Mouse (Mus musculus) CH12.LX (cell line): ENCODE measurements around the gene Mlph. TPM values are rescaled to one million over a fixed set of nuclear protein-coding genes. Genes with fewer than 3 reads are reported as not detected.

Source experiments
- DNase-seq: peaks from one replicate; pipeline ENCODE4 v3.0.0-alpha.2; 2013; ENCODE audit errors: extremely low read depth
- H3K27ac ChIP-seq: 2 replicates; pipeline ENCODE4 v1.5.1; 2012; ENCODE audit warnings: low read depth, mild to moderate bottlenecking, control low read depth, moderate library complexity; ENCODE audit not compliant: insufficient read depth
- H3K27me3 ChIP-seq: replicated peaks from 2 replicates; pipeline ENCODE3; 2012; ENCODE audit warnings: inconsistent platforms
- H3K36me3 ChIP-seq, 2 experiments: replicated peaks in 1 of 2; 2 replicates each; pipeline versions ENCODE3 to v1.6.1; 2012; ENCODE audit warnings: inconsistent platforms in 1 of 2, low read length in 1 of 2, mild to moderate bottlenecking in 1 of 2, mixed read lengths in 1 of 2, moderate library complexity in 1 of 2; ENCODE audit not compliant: control insufficient read depth in 1 of 2, insufficient read depth in 1 of 2
- H3K4me1 ChIP-seq, 2 experiments: 2 replicates each; pipeline ENCODE4 v1.6.1; 2012; ENCODE audit warnings: inconsistent platforms in 1 of 2, moderate library complexity in 1 of 2; ENCODE audit not compliant: insufficient read depth in 2 of 2, control insufficient read depth in 1 of 2
- H3K4me2 ChIP-seq: 2 replicates; pipeline ENCODE4 v1.6.1; 2012; ENCODE audit warnings: low read depth, mild to moderate bottlenecking, control low read depth; ENCODE audit not compliant: poor library complexity, insufficient read depth, severe bottlenecking
- H3K4me3 ChIP-seq, 3 experiments: fragments of 150-350 bp in 1 of 3; sonication (generic) in 1 of 3; replicated peaks in 1 of 3; 2 replicates each; pipeline versions ENCODE3 to v1.5.1; 2011 to 2012; ENCODE audit warnings: low read depth in 2 of 3, low read length in 2 of 3, mild to moderate bottlenecking in 2 of 3, moderate library complexity in 2 of 3, control low read depth in 1 of 3, improper control_type of control experiment in 1 of 3, inconsistent platforms in 1 of 3, mixed read lengths in 1 of 3; ENCODE audit not compliant: poor library complexity in 1 of 3
- H3K79me2 ChIP-seq: replicated peaks from 2 replicates; pipeline ENCODE4 v1.6.1; 2012; ENCODE audit warnings: mild to moderate bottlenecking, moderate library complexity; ENCODE audit not compliant: control insufficient read depth, poor library complexity, insufficient read depth, severe bottlenecking; ENCODE audit errors: extremely low read depth
- H3K9ac ChIP-seq: 2 replicates; pipeline ENCODE4 v1.6.1; 2012; ENCODE audit warnings: low read depth, mild to moderate bottlenecking, control low read depth, moderate library complexity; ENCODE audit not compliant: insufficient read depth
- H3K9me3 ChIP-seq: replicated peaks from 2 replicates; pipeline ENCODE3; 2012; ENCODE audit warnings: low read length, inconsistent platforms, mixed read lengths
- BHLHE40 ChIP-seq: IDR thresholded peaks from 2 replicates; pipeline ENCODE4 v1.6.1; 2011; ENCODE audit warnings: mild to moderate bottlenecking, low read depth, low read length, improper control_type of control experiment
- CHD1 ChIP-seq: IDR thresholded peaks from 2 replicates; pipeline ENCODE4 v1.6.1; 2012; ENCODE audit warnings: low read depth, low read length, improper control_type of control experiment, inconsistent platforms
- CHD2 ChIP-seq: IDR thresholded peaks from 2 replicates; pipeline ENCODE4 v1.6.1; 2011; ENCODE audit warnings: low read length, improper control_type of control experiment
- CTCF ChIP-seq, 2 experiments: IDR thresholded peaks in 1 of 2; conservative IDR thresholded peaks in 1 of 2; 2 replicates each; pipeline ENCODE4 v1.5.1; 2011 to 2012; ENCODE audit warnings: low read depth in 2 of 2, low read length in 2 of 2, improper control_type of control experiment in 1 of 2, inconsistent platforms in 1 of 2, mild to moderate bottlenecking in 1 of 2, moderate library complexity in 1 of 2
- EP300 ChIP-seq: IDR thresholded peaks from 2 replicates; pipeline ENCODE4 v1.6.1; 2011; ENCODE audit warnings: low read length, improper control_type of control experiment
- ETS1 ChIP-seq: conservative IDR thresholded peaks from 2 replicates; pipeline ENCODE4 v1.6.1; 2012; ENCODE audit warnings: low read depth, mild to moderate bottlenecking, inconsistent platforms, low read length, improper control_type of control experiment, moderate library complexity
- HCFC1 ChIP-seq: IDR thresholded peaks from 2 replicates; pipeline ENCODE4 v1.6.1; 2012; ENCODE audit warnings: low read depth, mild to moderate bottlenecking, inconsistent platforms, low read length, improper control_type of control experiment
- KAT2A ChIP-seq: IDR thresholded peaks from 2 replicates; pipeline ENCODE4 v1.6.1; 2012; ENCODE audit warnings: low read length, improper control_type of control experiment, inconsistent platforms; ENCODE audit not compliant: insufficient replicate concordance
- MAX ChIP-seq: IDR thresholded peaks from 2 replicates; pipeline ENCODE4 v1.6.1; 2011; ENCODE audit warnings: low read length, improper control_type of control experiment
- MXI1 ChIP-seq: IDR thresholded peaks from 2 replicates; pipeline ENCODE4 v1.6.1; 2011; ENCODE audit warnings: mild to moderate bottlenecking, low read depth, low read length, improper control_type of control experiment
- NELFE ChIP-seq: IDR thresholded peaks from 2 replicates; pipeline ENCODE4 v1.6.1; 2011; ENCODE audit warnings: low read depth, low read length, improper control_type of control experiment
- RAD21 ChIP-seq: IDR thresholded peaks from 2 replicates; pipeline ENCODE4 v1.6.1; 2011; ENCODE audit warnings: low read depth, mild to moderate bottlenecking, low read length, improper control_type of control experiment, moderate library complexity
- RCOR1 ChIP-seq: conservative IDR thresholded peaks from 2 replicates; pipeline ENCODE4 v1.6.1; 2012; ENCODE audit warnings: low read depth, mild to moderate bottlenecking, inconsistent platforms, low read length, improper control_type of control experiment
- SIN3A ChIP-seq: IDR thresholded peaks from 2 replicates; pipeline ENCODE4 v1.6.1; 2012; ENCODE audit warnings: low read length, improper control_type of control experiment, inconsistent platforms
- SMC3 ChIP-seq: IDR thresholded peaks from 2 replicates; pipeline ENCODE4 v1.6.1; 2011; ENCODE audit warnings: low read depth, low read length, improper control_type of control experiment
- TCF12 ChIP-seq: IDR thresholded peaks from 2 replicates; pipeline ENCODE4 v1.6.1; 2014; ENCODE audit warnings: low read depth, mild to moderate bottlenecking, inconsistent platforms, low read length, improper control_type of control experiment
- UBTF ChIP-seq: IDR thresholded peaks from 2 replicates; pipeline ENCODE4 v1.6.1; 2012; ENCODE audit warnings: low read depth, mild to moderate bottlenecking, inconsistent platforms, low read length, improper control_type of control experiment, moderate library complexity
- USF1 ChIP-seq: IDR thresholded peaks from 2 replicates; pipeline ENCODE4 v1.6.1; 2014; ENCODE audit warnings: low read depth, mild to moderate bottlenecking, inconsistent platforms, low read length, improper control_type of control experiment
- USF2 ChIP-seq: conservative IDR thresholded peaks from 2 replicates; pipeline ENCODE4 v1.6.1; 2011; ENCODE audit warnings: low read depth, low read length, improper control_type of control experiment
- ZMIZ1 ChIP-seq: IDR thresholded peaks from 2 replicates; pipeline ENCODE4 v1.6.1; 2012; ENCODE audit warnings: low read depth, mild to moderate bottlenecking, inconsistent platforms, low read length, improper control_type of control experiment
- ZNF384 ChIP-seq: IDR thresholded peaks from 2 replicates; pipeline ENCODE4 v1.6.1; 2012; ENCODE audit warnings: low read depth, low read length, improper control_type of control experiment, inconsistent platforms
- dilution Hi-C: fragments of 300-500 bp; cut with MboI; formaldehyde crosslinking; loops from 2 replicates; pipeline ENCODE4 v1.14.3; 2020; ENCODE audit warnings: low sequenced_read_pairs; ENCODE audit not compliant: extremely low pct_unique_long_range_greater_than_20kb, extremely low pct_ligation_motif_present
- in situ Hi-C: fragments of 300-500 bp; cut with MboI; formaldehyde crosslinking; loops from 3 replicates; pipeline ENCODE4 v1.14.3; 2019; ENCODE audit warnings: low sequenced_read_pairs, low pct_ligation_motif_present, low pct_unique_long_range_greater_than_20kb, mixed read lengths
- polyA plus RNA-seq: library from polyadenylated mRNA; unstranded; fragments of >175 nt; gene quantifications from 2 replicates; pipeline ENCODE4 v1.2.1, GENCODE M21; 2012; ENCODE audit warnings: low read depth; ENCODE audit not compliant: insufficient read length
- total RNA-seq, 2 experiments: library from RNA; depleted of rRNA; stranded (reverse); fragments of 300-350 nt in 1 of 2; fragments of >200 nt in 1 of 2; gene quantifications; 2 replicates each; pipeline ENCODE4 v1.2.3; 2012 to 2014

Gene Mlph
- total and polyA plus RNA-seq, 3 experiments = not detected

DNA sequence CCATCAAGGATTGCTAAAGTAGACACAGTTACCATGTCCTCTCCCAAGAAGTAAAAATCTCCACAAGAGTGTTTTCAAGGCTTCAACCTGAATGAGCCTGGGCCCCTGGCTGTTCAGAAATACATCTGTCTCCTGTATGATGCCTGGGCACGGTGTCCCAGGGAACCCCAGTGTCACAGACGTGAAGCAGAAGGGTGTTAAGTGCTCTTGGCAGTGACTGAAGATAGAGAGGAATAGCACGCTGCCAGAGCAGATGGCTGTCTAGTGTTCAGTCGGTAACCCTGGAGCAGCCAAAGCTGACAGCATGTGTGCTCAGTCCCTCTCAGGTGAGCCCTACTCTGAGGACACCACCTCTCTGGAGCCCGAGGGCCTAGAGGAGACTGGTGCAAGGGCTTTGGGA lies 18.1 kb downstream of the Mlph start:
- Histone ChIP-seq H3K27ac (no peak overlapping the region), H3K4me3 (no peak overlapping the region), H3K4me1 (0 out of 4 replicates have a peak, but pooled peaks cover 0 to 2% of the 10 kb centered on the region in 2 experiments), H3K36me3 (no peaks in the 10 kb centered on the region), H3K79me2 (no peaks in the 10 kb centered on the region), H3K4me2 (no peak overlapping the region), H3K27me3 (peaks cover 78% of the 10 kb centered on the region), H3K9me3 (peaks cover 7% of the 10 kb centered on the region), H3K9ac (no peak overlapping the region)
- DNase-seq = no peak
- TF ChIP-seq TCF12 = no peak
- no peak for TF ChIP-seq ETS1
- TF ChIP-seq MXI1 = no peak
- no peak for TF ChIP-seq ZMIZ1
- no peak for TF ChIP-seq KAT2A
- TF ChIP-seq CTCF (conservative IDR thresholded peaks at IDR 0.05 in 1 of 2, IDR thresholded peaks at IDR 0.05 in 1 of 2; ENCODE audit: low read depth in 2 of 2, low read length in 2 of 2) = no peak
- no peak for TF ChIP-seq RCOR1
- no peak for TF ChIP-seq USF2
- no peak for TF ChIP-seq EP300
- TF ChIP-seq SIN3A = no peak
- no peak for TF ChIP-seq UBTF
- TF ChIP-seq NELFE = no peak
- TF ChIP-seq CHD1 = no peak
- TF ChIP-seq SMC3 = no peak
- dilution Hi-C loops = no loop called here
- in situ Hi-C loops = no loop called here

- dilution Hi-C loops (no loop called here), in situ Hi-C loops (no loop called here)
- no peaks in the 10 kb centered on the region for H3K36me3 ChIP-seq
- H3K4me2 ChIP-seq = no peak overlapping the region
- H3K9me3 ChIP-seq = no peaks in the 10 kb centered on the region
- DNase-seq = no peak
- no peaks in the 10 kb centered on the region for H3K79me2 ChIP-seq
- no peaks in the 10 kb centered on the region for H3K4me1 ChIP-seq
- no peak overlapping the region for H3K27ac ChIP-seq
- no peak overlapping the region for H3K9ac ChIP-seq
- H3K27me3 ChIP-seq = peaks cover 90% of the 10 kb centered on the region
- TF ChIP-seq MAX = no peak
- no peak for TF ChIP-seq KAT2A
- no peak for TF ChIP-seq ZNF384
- TF ChIP-seq HCFC1 = no peak
- no peak for TF ChIP-seq UBTF
- TF ChIP-seq RAD21 = no peak
- no peak for TF ChIP-seq ZMIZ1
- no peak for TF ChIP-seq SIN3A
- no peak for TF ChIP-seq MXI1
- no peak for TF ChIP-seq BHLHE40
- no peak for TF ChIP-seq CHD2
- TF ChIP-seq USF1 = no peak
- H3K4me3 ChIP-seq = no peak overlapping the region
Measured at GRCm38 (mm10) chr1:90936990-90937389, 22.1 kb downstream of the Mlph start.
